Mouse (Mus musculus): ENCODE data around the gene Rps6ka1.

DNA sequence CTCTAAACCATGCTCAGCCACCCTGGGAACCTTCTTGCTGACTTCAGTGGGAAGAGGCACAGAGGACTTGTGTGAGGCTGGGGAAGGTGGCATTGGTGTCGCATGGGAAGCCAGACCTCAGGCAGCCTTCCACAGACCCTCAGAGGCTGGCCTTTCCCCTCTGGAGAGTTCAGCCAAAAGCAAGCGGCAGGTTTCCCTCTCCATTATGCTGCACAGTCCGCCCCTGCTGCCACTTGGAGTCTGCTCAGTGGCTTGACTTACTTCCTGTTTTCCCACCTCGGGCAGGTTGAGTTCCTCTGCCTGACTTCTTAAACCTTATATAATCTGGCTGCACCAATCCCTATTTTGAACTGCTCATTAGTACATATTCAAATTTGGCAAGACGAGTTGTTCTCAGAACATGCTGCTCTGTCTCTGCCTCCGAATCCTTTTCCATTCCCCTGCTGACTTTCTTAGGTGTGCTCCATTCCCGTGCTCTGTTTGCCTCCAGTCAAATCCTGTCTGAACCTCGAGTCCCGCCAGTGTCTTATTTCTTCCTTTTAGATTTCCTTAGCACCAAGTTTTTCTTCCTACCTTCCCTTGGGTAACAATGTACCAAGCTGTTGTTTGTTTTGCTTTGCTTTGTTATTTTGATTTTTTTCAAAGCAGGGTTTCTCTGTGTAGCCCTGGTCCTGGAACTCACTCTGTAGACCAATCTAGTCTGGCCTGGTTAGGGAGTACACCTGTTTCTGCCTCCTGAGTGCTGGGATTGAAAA is 66.6 kb downstream of the Rps6ka1 start:
- TF ChIP-seq CTCF (IDR thresholded peaks at IDR 0.05; ENCODE audit: borderline replicate concordance, insufficient read depth, low read length) (no peak), POLR2A (IDR thresholded peaks at IDR 0.05; ENCODE audit: low read depth, low read length) (no peak)
